Mouse (Mus musculus) ZHBTc4 (cell line): ENCODE measurements around the gene Ndufa11.

Experiments used
- DNase-seq: peaks from one replicate; pipeline ENCODE4 v3.0.0-alpha.2; 2011; ENCODE audit warnings: low read depth, low spot score

The Ndufa11 gene

GRCm38 (mm10) chr17:56717363-56718058 is at the start of gene Ndufa11, which contains the start of gene Vmac:
TSS of gene Ndufa11 (plus strand) at chr17:56717767.
TSS of gene Vmac (minus strand) at chr17:56718022.
- peak; percentile 99 for DNase-seq

GRCm38 (mm10) chr17:56668384-56669144 is 49.0 kb upstream of the Ndufa11 start:
- DNase-seq = peak; percentile 91

- DNase-seq = no peak
Measured at GRCm38 (mm10) chr17:56669766-56670165, 47.8 kb upstream of the Ndufa11 start.

- DNase-seq = peak; percentile 100
Measured at GRCm38 (mm10) chr17:56672941-56673646, 44.5 kb upstream of the Ndufa11 start, which contains the start of gene Ranbp3. TSS of gene Ranbp3 (plus strand) at chr17:56673294.

GRCm38 (mm10) chr17:56673647-56674416 is 43.7 kb upstream of the Ndufa11 start:
- no peak for DNase-seq

- DNase-seq = no peak
Measured at GRCm38 (mm10) chr17:56681791-56682190, 35.8 kb upstream of the Ndufa11 start.

GRCm38 (mm10) chr17:56682880-56683279 is 34.7 kb upstream of the Ndufa11 start:
- DNase-seq = no peak

GRCm38 (mm10) chr17:56683546-56684140 is 33.9 kb upstream of the Ndufa11 start:
- DNase-seq = no peak

GRCm38 (mm10) chr17:56684649-56685048 is 32.9 kb upstream of the Ndufa11 start:
- DNase-seq = no peak

- DNase-seq = no peak
Measured at GRCm38 (mm10) chr17:56686801-56687200, 30.8 kb upstream of the Ndufa11 start.

- no peak for DNase-seq
Measured at GRCm38 (mm10) chr17:56688045-56688444, 29.5 kb upstream of the Ndufa11 start.

GRCm38 (mm10) chr17:56688689-56689088 is 28.9 kb upstream of the Ndufa11 start:
- DNase-seq = no peak

- DNase-seq = no peak
Measured at GRCm38 (mm10) chr17:56693395-56693794, 24.2 kb upstream of the Ndufa11 start.

- DNase-seq = no peak
Measured at GRCm38 (mm10) chr17:56693851-56694310, 23.7 kb upstream of the Ndufa11 start.

GRCm38 (mm10) chr17:56700451-56700850 is 17.1 kb upstream of the Ndufa11 start:
- DNase-seq = no peak

GRCm38 (mm10) chr17:56703038-56703437 is 14.5 kb upstream of the Ndufa11 start:
- no peak for DNase-seq

- DNase-seq = no peak
Measured at GRCm38 (mm10) chr17:56706515-56706914, 11.1 kb upstream of the Ndufa11 start.

GRCm38 (mm10) chr17:56708692-56709091 is 8.9 kb upstream of the Ndufa11 start:
- peak; percentile 81 for DNase-seq

GRCm38 (mm10) chr17:56709708-56710107 is 7.9 kb upstream of the Ndufa11 start:
- DNase-seq = peak; percentile 63

- DNase-seq = no peak
Measured at GRCm38 (mm10) chr17:56715360-56715759, 2.2 kb upstream of the Ndufa11 start.
